Mouse (Mus musculus) bone marrow macrophage, adult 2 months (primary cell): ENCODE results near the gene Dpep2nb. TPM values are rescaled to one million over a fixed set of nuclear protein-coding genes. Genes with fewer than 3 reads are reported as not detected.

Experiments
- H3K27ac ChIP-seq: 2 replicates; pipeline ENCODE4 v1.5.1; 2012; ENCODE audit warnings: low read depth, low read length; ENCODE audit not compliant: insufficient read depth
- H3K4me1 ChIP-seq: 2 replicates; pipeline ENCODE4 v1.6.1; 2012; ENCODE audit warnings: low read length; ENCODE audit not compliant: control insufficient read depth, insufficient read depth
- H3K4me3 ChIP-seq: 2 replicates; pipeline ENCODE4 v1.5.1; 2012; ENCODE audit warnings: mild to moderate bottlenecking, low read length, moderate library complexity; ENCODE audit not compliant: insufficient read depth
- CTCF ChIP-seq: IDR thresholded peaks from 2 replicates; pipeline ENCODE4 v1.5.1; 2012; ENCODE audit warnings: low read depth, mild to moderate bottlenecking, low read length, moderate library complexity
- POLR2A ChIP-seq: IDR thresholded peaks from 2 replicates; pipeline ENCODE4 v1.6.1; 2012; ENCODE audit warnings: mild to moderate bottlenecking, low read depth, low read length, borderline replicate concordance
- polyA plus RNA-seq: library from polyadenylated mRNA; stranded (reverse); fragments of >200 nt; gene quantifications from 2 replicates; pipeline ENCODE4 v1.2.4, GENCODE M21; 2012; ENCODE audit not compliant: missing spikeins, insufficient read depth, insufficient read length

The Dpep2nb gene
- polyA plus RNA-seq, 1 experiment: not detected

DNA sequence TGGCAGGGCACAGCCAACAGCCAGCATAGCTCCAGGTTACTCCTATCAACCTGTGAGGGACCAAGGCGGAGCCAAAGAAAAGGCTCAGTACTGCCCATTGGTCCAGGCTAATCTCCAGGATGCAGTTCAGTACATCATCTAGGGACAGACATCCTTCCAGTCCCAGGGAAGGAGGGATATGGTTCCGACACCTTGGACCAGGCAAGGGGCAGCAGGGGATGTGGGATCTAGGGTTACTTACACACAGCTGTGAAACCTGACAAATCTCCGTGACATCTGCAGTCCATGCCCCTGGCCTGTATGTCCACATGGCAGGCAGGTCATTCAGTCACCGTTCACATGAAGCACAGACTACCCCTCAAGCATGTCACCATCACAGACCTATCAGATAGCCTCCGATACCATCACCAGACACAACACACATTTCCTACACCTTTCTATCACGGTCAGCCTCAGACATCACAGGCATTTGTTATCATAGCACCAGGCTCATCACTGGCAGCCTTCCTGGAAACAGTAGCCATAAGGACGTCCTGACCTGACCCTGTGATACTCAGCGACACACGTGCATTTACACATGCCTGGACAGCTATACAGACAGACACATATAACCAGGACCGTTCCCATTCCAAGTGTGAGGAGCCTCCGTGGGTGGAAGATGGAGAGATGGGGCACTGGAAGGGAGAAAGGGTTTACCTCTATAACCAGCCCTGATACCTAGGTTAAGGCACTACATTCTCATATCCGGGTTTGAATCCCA is 41.1 kb downstream of the Dpep2nb start:
- no peak for TF ChIP-seq POLR2A
- TF ChIP-seq CTCF: no peak
- Histone ChIP-seq H3K4me1 (peaks cover 5% of the 10 kb centered on the region; the same call in 1 of the 2 replicates), H3K27ac (no peak overlapping the region), H3K4me3 (peak overlapping the region; percentile 88)

DNA sequence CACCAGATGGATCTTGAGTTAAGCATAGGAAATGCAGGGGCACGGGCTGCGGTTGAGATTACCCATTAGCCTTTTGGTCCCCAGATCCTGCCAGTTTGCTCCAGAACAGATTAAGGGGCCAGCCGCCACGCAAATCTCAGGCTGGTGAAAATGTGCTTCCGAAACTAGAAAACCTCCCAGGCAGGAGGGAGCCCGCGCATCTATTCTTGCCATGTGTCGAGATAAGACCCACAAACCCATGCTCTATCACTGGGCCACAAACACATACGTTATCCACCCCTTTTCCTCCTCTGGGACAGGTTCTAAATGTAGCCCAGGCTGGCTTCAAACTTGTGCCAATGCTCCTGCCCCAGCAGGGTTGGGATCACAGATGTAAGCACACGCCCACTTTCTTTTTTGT is 44.2 kb downstream of the Dpep2nb start:
- Histone ChIP-seq H3K4me1 (peaks cover 15% of the 10 kb centered on the region), H3K27ac (no peak overlapping the region), H3K4me3 (no peak overlapping the region)
- TF ChIP-seq CTCF (no peak), POLR2A (no peak)

DNA sequence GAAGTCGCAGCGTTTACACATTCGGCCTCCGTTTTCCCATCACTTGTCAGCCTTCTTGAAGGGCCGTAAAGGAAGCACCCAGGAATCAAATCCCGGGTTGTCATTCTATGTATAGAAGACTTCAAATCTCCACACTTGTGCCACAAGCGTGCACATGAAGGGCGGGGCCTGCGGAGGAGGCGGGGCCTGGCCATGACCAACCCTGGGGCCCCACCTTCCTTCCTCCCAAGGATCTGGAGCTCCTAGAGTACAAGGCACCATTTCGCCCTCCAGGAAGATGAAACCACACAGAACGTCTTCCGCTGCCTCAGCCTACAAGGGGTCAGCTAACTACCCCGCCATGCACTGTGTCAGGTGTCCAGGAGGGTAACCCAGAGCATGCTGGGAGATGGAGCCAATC is 44.7 kb downstream of the Dpep2nb start:
- Histone ChIP-seq H3K27ac (no peak overlapping the region), H3K4me1 (peaks cover 15% of the 10 kb centered on the region), H3K4me3 (no peak overlapping the region)
- no peak for TF ChIP-seq CTCF
- TF ChIP-seq POLR2A: no peak

DNA sequence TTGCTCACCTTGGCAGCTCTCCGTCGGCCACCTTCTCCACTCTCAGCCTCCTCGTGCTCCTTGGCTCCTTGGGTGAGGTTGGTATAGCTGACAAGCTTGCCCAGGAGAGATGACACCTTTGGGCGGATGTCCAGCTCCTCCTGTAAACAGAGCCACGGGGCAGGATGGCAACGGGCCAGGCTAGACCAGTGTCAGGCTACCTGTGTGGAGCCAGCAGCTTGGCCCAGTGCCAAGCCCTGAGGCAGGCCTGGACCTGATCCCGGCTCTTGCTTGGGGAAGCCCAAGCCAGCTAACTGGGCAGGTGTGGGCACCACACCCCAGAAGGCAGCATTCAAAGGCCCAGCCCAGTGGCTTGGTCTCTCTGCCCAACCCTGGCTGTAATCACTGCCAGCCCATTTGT is 46.4 kb downstream of the Dpep2nb start:
- H3K4me1 ChIP-seq: peaks cover 10% of the 10 kb centered on the region
- TF ChIP-seq CTCF (no peak), POLR2A (no peak)
- H3K27ac ChIP-seq: no peak overlapping the region
- no peak overlapping the region for H3K4me3 ChIP-seq

DNA sequence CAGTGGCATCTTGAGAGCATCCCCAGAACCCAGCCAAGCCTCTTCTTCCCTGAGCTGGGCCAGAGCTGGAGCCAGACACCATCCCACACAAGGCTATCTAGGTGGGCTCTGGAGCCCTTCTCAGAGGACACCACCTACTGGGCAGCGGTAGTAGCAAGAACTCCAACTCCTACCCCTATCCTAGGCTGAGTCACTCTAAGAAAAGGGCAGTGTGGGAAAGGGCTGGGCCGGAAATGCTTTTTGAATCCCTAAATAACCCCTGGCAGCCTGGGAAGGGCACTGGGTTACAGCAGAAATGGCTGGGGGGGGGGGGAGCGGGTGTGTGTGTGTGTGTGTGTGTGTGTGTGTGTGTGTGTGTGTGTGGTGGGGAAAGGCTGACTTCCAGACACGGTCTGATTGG is 48.0 kb downstream of the Dpep2nb start:
- H3K27ac ChIP-seq: no peak overlapping the region
- no peak for TF ChIP-seq CTCF
- no peak for TF ChIP-seq POLR2A

DNA sequence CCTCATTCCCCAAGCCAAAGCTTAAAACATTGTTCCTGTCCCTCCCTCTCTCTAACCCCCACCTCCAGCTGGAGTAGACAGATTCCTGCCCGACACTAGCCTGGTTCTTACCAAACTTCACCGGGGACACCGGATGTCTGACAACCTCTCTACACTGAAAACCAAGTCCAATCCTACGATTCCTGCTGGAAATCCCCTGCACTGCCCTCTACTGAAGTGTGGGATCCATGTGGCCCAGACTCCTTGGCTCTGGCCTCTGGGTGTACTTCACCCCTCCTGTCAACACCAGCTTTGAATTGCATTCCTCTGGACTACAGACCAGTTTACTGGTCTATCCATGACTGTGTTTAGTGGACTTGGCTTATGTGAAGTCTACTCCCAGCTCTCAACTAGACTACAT is 49.2 kb downstream of the Dpep2nb start:
- TF ChIP-seq POLR2A (no peak), CTCF (no peak)
- no peak overlapping the region for H3K4me3 ChIP-seq
- no peak overlapping the region for H3K27ac ChIP-seq
- peaks cover 10% of the 10 kb centered on the region for H3K4me1 ChIP-seq

More for the DNA sequence above, 48.0 kb downstream of the Dpep2nb start:
- H3K4me1 ChIP-seq: peaks cover 10% of the 10 kb centered on the region
- H3K4me3 ChIP-seq: no peak overlapping the region

DNA sequence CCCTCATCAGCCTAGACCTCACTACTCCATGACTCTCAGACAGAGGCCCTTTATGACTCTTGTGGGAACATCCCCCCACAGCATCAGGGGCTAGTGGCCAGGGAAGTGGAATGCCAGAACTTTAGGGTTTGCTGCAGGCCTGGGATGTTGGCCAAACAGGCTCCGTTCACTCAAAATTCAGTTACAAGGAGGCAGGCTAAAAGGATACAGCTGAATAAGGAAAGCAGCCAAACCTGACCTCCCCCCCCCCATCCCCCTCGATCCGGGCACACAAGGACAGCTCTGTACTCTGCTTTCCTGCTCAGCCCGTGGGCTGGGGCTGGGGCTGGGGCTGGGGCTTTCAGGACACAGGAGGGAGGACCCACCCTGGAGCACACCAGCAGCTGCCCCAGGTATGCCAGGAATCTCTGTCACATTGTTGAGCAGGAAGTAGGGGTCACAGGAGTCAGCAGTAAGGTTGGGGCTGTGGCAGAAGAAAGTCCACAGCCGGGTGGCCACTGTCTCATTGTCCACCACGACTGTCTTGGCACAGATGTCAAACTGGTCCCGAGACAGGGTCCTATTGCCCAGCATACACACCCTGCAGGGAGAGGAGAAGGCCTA is 54.6 kb downstream of the Dpep2nb start:
- H3K4me1 ChIP-seq: no peaks in the 10 kb centered on the region

DNA sequence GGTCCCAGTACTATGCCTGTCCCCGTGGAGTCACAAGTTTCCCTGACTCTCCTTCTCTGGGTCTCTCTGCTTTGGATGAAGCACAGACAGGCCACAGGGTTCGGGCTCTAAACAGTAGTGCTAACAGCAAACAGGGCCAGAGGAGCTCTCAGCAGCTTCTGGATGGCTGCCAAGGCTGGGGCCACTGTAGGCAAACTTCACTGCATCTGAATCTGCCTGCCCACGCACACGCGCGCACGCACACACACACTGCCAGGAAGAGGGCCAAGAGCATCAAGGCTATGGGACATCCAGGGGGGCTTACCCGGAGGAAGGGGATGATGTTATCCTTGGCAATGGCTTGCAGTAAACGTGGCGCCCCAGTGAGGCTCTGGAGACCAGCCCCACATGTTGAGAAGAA is 56.4 kb downstream of the Dpep2nb start:
- no peak for TF ChIP-seq CTCF
- no peak for TF ChIP-seq POLR2A
- Histone ChIP-seq H3K4me3 (no peak overlapping the region), H3K4me1 (no peaks in the 10 kb centered on the region), H3K27ac (no peak overlapping the region)

More for the DNA sequence above, 54.6 kb downstream of the Dpep2nb start:
- no peak overlapping the region for H3K4me3 ChIP-seq
- TF ChIP-seq CTCF (no peak), POLR2A (no peak)
- no peak overlapping the region for H3K27ac ChIP-seq

Other genes with a start within 250 kb of the Dpep2nb start
- gene Gfod2, start 247.3 kb downstream of the Dpep2nb start, polyA plus RNA-seq: 0.75 and 1.4 TPM in 2 replicates
- 42.0 and 44.3 TPM in 2 replicates for gene Ranbp10, start 178.6 kb downstream of the Dpep2nb start, polyA plus RNA-seq
- gene Tsnaxip1, start 178.2 kb downstream of the Dpep2nb start, polyA plus RNA-seq: not detected in 2 replicates
- 16.9 and 17.1 TPM in 2 replicates for gene Cenpt, start 152.7 kb downstream of the Dpep2nb start, polyA plus RNA-seq
- gene Thap11, start 150.8 kb downstream of the Dpep2nb start, polyA plus RNA-seq: 27.4 and 28.5 TPM in 2 replicates
- 2.2 TPM in 1 of 2 replicates, not detected in the other for gene Nutf2, start 145.4 kb downstream of the Dpep2nb start, polyA plus RNA-seq
- gene Edc4, start 125.1 kb downstream of the Dpep2nb start, polyA plus RNA-seq: 23.6 and 29.8 TPM in 2 replicates
- gene Nrn1l, start 112.4 kb downstream of the Dpep2nb start, polyA plus RNA-seq: not detected in 2 replicates
- 18.0 and 18.8 TPM in 2 replicates for gene Pskh1, start 105.5 kb downstream of the Dpep2nb start, polyA plus RNA-seq
- 0.63 TPM in 1 of 2 replicates, not detected in the other for gene Ctrl, start 72.1 kb downstream of the Dpep2nb start, polyA plus RNA-seq
- 150 and 151 TPM in 2 replicates for gene Psmb10, start 67.5 kb downstream of the Dpep2nb start, polyA plus RNA-seq
- 0.55 and 0.60 TPM in 2 replicates for gene Lcat, start 62.6 kb downstream of the Dpep2nb start, polyA plus RNA-seq
- 19.6 and 27.5 TPM in 2 replicates for gene Slc12a4, start 39.9 kb downstream of the Dpep2nb start, polyA plus RNA-seq
- gene Dpep3, start 26.5 kb downstream of the Dpep2nb start, polyA plus RNA-seq: 3.2 and 3.6 TPM in 2 replicates
- 6.1 and 8.3 TPM in 2 replicates for gene Dus2, start 14.6 kb downstream of the Dpep2nb start, polyA plus RNA-seq
- gene Ddx28, start 5.9 kb upstream of the Dpep2nb start, polyA plus RNA-seq: 10.1 and 12.0 TPM in 2 replicates
- gene Nfatc3, start 52.9 kb upstream of the Dpep2nb start, polyA plus RNA-seq: 28.3 and 31.9 TPM in 2 replicates
- not detected in 2 replicates for gene Esrp2, start 131.0 kb upstream of the Dpep2nb start, polyA plus RNA-seq
- 144 and 153 TPM in 2 replicates for gene Pla2g15, start 144.4 kb upstream of the Dpep2nb start, polyA plus RNA-seq
- gene Slc7a6, start 162.9 kb upstream of the Dpep2nb start, polyA plus RNA-seq: 8.3 and 9.4 TPM in 2 replicates
- 25.5 and 26.5 TPM in 2 replicates for gene Slc7a6os, start 205.0 kb upstream of the Dpep2nb start, polyA plus RNA-seq
- gene Prmt7, start 205.0 kb upstream of the Dpep2nb start, polyA plus RNA-seq: 3.9 and 8.8 TPM in 2 replicates